Mouse (Mus musculus) CD4-positive, CD25-positive, alpha-beta regulatory T cell, adult 4 months (primary cell): Measurements from ENCODE around the gene Itpr1. TPM values are rescaled to one million over a fixed set of nuclear protein-coding genes. Genes with fewer than 3 reads are reported as not detected.

Experiments used
- ATAC-seq: one replicate; pipeline ENCODE4 v1.8.0; 2017
- polyA plus RNA-seq, 2 experiments: library from polyadenylated mRNA; unstranded; fragments of 100-300 nt; shearing (Covaris generic); gene quantifications; one replicate each; pipeline ENCODE4 v1.2.1; 2017

Gene Itpr1
- polyA plus RNA-seq, 2 experiments from 2014 or later, result 15.1 to 24.4 TPM

- ATAC-seq, result no peak
These were observed 195.8 kb downstream of the Itpr1 start for GRCm38 (mm10) chr6:108408726-108409125.

GRCm38 (mm10) chr6:108410771-108411170 lies 197.9 kb downstream of the Itpr1 start:
- no peak for ATAC-seq

DNA sequence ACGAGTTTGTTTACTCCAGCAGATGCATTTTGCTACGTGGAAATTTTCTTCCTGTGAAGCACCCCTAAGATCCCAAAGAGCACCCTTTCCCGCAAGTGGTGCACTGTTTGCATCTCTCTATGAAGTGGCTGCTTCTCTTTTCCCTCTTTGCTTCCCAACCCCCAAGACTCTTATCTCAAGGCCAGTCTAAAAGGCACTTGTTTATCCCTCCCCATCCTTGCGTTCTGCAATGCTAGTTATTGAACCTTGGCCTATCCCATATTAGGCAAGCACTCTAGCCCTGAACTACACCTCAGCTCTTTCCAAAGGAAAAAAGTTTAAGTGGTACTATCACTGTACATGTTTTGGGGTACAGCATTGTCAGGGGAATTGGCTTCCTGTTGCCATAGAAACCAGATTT lies 198.3 kb downstream of the Itpr1 start:
- ATAC-seq, result no peak

DNA sequence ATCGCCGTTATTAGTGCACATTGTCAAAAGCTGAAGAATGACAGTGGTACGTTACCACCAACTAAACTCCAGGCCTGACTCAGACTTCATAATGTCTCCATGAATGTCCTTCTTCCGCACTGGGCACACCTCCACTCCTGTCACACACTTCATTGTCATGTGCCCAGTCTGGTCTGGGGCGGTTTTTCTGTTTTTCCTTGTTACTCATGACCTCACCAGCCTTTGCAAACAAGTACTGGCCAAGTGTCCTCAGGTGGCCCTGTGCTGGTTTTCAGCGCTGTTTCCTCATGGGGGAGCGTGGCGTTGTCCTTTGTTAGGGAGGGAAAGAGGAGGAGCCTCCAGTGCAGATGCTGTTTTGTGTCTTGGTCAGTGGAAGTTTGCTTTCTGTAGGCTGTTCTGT lies 200.1 kb downstream of the Itpr1 start:
- ATAC-seq, result no peak

DNA sequence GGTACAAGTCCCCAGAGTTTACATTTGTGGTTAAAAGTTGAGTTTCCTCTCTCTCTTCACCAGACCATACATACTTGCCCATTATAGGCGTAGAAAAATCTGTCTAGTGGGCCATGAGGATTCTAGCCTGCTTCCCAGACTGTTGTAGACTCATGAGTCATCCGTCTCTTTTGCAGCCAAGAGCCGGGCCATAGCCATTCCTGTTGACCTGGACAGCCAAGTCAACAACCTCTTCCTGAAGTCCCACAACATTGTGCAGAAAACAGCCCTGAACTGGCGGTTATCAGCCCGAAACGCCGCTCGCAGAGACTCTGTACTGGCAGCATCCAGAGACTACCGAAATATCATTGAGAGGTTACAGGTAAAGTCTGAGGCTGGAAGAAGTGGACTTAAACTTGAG lies 200.7 kb downstream of the Itpr1 start:
- ATAC-seq, result no peak

DNA sequence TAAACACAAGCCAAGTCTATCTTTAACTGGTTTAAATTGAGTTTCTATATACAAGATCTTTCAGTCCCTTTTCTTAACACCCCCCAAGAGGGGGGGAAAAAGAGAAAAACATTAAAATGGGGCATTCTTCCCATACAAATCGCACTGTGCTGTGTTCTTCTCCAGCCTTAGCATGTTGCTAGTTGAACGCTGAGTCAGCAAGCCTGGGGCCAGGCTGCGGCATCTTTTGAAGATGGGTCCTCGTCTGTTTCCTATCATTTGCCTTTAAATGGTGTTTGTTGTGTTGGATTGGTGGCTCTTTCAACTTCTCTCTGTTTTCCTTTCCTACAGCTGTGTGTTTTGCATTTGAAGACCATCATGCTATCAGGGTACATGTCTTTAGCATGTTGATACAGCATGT lies 203.0 kb downstream of the Itpr1 start:
- ATAC-seq, result no peak

- peak; percentile 90 for ATAC-seq
These were observed 204.6 kb downstream of the Itpr1 start for GRCm38 (mm10) chr6:108417508-108417907.

DNA sequence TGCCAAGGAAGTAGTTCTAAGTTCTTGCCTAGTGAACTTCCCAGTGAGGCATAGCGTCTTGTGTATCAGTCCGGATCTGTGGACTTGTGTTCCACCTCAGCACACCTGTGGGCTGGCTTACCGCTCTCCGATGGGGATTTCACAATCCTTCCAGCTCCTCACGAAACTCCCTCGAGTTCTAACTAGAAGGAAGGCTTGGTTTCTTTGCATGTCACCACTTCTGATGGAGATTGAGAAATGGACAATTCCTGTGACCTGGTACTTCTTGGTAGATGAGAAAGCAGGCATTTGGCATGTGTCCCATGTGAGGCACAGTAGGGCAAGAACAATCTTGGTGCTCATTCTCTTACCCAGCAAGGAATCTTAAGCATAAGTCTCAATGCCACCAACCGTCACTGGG lies 205.3 kb downstream of the Itpr1 start:
- no peak for ATAC-seq

DNA sequence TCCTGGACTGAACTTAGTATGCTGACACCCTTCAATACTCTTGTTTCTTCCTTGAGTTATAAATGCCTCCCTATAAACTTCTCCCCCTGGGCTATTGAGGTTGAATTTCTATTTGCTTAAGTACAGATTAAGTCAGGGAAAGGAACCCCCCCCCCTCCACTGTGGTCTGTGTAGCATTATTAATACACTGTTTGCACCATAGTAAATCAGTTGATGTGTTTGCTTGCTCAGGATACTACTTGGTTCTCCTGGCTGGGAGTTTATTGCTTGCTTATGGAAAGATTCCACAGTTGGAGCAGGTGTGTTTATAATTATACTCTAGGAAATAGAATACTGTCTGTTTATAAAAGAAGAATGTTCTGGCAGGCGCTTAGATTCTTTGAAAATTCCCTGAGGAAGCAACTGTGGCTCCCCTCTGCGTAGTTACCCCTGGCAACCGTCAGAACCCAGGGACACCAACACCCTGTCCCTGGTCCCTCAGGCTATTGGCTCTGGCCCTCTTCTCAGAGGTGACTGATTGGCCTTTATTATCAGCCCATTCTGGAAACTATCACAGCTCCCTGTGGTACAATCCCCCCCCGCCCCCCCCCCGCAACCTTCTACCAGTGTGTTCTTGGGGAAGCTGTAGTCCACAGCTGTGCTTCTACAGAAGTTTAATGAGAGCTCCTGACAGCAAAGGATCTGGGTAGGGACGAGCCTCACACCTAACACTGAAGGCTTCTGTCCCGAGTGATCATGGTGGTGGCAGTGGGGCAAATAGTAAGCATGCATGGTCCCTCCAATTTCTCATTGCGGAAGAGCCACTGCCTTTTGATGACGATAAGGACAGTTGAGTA lies 212.1 kb downstream of the Itpr1 start:
- no peak for ATAC-seq

GRCm38 (mm10) chr6:108426789-108427188 lies 213.9 kb downstream of the Itpr1 start:
- peak; percentile 94 for ATAC-seq

DNA sequence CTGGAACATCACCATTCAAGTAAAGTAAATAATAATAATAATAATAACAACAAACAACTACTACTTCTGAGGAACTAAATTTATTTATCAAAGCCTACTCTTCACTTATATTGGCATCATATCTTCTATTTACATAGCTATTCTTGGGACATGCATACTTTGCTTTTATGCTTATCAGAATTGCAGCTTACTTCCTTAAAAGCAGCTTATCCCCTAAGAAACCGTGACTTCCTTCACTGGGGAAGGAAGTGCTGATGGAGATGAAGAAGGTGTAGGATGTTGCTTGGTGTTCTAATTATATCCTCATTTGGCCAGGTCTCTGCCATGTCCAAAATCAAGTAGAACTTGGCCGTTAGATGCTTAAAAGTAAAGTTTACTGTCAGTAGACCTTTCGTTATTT lies 215.5 kb downstream of the Itpr1 start:
- ATAC-seq, result no peak

DNA sequence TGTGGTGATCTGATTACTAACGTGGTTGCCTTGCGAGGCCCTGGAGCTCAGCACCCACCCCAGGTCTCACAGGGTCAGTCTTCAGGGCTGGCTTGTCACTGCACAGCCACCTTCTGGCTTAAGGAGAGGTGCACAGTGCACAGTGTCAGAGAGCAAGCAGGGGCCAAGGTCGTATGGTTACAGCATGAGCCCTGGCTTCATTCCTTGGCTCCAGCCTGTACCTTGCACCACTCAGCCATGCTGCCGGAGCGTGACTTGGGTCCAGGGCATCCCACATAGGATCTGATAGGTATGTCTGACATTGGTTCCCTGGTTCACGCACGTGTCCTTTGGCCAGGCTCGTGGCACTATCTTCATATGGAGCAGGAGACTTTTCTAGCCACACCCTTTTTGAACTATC lies 217.1 kb downstream of the Itpr1 start:
- no peak for ATAC-seq

DNA sequence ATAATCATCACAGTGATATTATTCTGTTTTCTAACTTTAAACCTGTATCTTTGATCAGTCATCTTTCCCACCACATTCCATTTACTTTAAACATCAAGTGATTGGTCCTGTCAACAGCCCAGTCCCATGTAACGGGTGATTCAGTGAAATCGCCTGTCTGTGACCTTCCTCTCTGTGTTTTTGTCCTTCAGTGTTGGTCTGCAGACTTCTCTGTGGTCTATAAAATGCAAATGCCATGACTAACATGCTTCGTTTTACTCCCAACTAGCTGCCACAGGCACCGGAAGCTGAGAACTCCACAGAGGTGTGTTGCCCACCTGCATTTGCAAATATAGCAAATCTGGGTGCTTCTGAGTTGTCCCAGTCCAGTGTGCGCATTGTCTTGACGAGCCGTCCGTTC lies 218.3 kb downstream of the Itpr1 start:
- no peak for ATAC-seq

GRCm38 (mm10) chr6:108432836-108433235 lies 219.9 kb downstream of the Itpr1 start:
- ATAC-seq, result no peak

- no peak for ATAC-seq
These were observed 221.9 kb downstream of the Itpr1 start for GRCm38 (mm10) chr6:108434816-108435215.

DNA sequence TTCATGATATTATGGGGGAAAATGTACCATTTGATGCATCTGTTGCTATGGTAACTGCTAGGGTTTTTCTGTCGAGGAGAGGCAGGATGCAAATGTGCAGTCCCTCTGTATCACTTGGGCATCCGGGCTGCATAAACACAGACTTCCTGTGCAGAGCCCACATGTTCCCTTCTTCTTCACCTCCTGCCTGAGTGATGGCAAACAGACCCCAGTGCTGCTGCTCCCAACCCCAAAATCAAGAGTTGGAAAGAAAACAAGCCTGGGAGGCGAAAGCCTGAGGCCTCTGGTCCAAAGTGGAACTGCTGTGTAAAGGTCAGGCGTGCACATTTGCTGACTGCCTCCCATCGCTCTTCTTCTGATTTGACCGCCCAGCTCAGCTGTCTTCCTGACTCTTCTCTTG lies 222.6 kb downstream of the Itpr1 start:
- peak; percentile 96 for ATAC-seq

GRCm38 (mm10) chr6:108436608-108437007 lies 223.7 kb downstream of the Itpr1 start:
- ATAC-seq, result no peak

DNA sequence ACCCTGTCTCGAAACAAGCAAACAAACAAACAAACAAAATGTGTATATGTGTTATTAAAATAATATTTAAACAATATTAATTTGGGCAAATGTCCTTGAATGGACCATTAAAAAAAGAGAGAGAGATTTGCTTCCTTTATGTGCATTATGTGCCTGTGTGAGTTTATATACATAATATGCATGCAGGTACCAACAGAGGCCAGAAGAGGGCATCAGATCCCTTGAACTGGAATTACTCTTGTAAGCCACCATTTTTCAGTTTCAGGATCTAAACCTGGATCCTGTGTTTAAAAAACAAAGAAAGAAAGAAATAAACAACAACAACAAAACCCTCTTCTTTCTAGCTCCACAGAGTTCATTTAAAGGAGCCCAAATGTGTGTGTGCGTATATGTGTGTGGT lies 228.4 kb downstream of the Itpr1 start:
- ATAC-seq, result no peak

DNA sequence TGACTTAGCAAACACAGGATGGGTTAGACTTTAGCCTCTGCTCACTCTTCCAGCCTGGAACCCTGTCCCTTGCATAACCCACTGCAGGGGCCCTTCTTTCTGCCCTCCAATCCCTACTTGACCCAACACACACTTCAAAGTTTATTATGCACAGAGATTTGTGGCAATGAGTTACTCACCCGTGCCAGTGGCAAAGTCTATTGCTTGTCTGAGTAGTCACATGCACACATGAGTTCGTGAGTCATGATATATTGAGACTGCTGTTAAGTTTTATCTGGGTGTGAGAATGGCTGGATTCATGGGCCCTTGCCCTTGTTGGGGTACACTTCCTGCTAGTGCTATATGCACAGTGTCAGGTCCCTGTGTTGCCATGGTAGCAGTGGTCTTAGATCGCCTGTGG lies 229.4 kb downstream of the Itpr1 start:
- no peak for ATAC-seq

DNA sequence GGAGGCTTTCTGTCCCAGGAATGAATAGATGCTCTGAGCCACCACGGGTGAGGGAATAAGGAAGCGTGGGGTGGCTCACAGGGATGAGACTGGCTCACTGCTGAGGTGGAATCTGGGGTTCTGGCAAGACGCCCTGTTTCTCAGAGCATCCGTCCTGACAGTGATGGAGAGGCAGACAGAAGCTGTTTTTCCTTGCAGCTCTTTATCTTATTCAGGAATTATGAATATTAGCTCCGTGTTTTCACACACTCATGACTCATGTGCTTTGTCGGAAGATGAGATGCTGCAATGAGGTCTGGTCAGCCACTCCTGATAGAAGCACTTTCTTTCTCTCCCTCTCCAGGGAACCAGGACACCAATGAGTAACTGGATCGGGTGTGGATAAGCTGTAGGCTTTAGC lies 231.5 kb downstream of the Itpr1 start:
- no peak for ATAC-seq

DNA sequence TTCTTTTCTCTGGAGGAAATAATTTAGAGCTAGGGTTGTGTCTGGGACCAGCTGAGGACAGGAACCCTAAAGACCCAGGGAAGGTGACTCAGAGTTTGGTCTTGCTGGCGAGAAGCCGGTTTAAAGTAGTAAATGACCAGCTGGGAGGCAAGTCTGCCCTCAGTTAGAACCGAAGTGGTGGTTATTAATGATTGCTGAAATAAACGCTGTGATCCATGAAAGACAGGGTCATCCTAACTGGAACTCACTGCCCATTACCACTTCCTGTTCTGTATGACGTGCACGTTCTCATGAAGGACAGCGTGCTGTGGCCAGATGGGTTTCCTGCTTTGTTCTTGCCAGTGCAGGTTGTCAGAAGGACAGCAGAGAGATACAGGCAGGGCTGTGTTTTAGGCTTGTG lies 232.1 kb downstream of the Itpr1 start:
- ATAC-seq, result no peak

DNA sequence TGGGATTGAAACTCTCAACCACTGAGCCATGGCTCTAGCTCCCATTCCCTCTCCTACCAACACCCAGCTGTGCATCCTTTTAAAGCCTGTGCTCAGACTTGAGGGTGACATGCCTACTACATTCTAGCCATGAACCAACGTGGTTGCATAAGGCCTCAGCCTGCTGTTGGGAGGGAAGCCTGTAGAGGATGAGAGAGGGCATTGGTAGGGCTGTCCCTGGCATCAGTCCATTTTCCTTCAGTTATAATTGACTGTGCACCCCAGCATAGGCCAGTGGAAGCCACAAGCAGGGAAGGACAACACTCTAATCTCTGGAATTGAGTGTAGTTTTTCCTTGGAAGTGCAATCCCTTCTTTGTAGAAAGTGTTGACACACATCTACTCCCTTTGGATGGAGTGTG lies 233.9 kb downstream of the Itpr1 start:
- ATAC-seq, result no peak

DNA sequence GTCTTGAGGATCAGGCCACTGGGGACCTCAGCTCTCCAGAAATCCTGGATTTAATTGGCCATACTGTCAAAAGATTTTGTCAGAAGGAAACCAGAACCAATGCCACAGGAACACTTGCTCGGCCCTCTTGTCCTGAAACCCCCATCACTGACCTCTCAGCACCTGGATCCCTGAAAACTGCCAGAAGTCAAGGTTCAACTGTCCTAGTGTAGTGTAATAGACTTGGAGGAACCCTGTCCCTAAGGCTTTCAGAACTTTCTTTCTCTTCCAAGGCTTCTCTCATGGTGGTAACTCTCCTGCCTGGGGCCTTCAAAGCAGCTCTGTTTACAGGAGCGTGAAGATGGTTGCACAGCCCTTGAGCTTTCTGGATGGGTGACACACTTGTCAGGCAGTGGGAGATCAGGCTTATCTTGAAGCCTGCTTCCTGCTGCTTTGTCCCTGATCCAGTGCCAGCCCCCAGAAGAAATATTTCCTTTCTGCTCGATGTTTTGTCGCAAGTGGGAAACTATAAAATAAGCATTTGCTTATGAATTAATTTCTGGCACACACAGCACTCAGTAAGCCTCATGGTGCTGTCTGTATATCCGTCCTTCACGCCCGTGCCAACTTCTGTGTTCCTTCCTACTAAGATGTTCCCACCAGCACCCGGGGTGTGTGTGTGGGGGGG lies 234.4 kb downstream of the Itpr1 start:
- ATAC-seq, result no peak

DNA sequence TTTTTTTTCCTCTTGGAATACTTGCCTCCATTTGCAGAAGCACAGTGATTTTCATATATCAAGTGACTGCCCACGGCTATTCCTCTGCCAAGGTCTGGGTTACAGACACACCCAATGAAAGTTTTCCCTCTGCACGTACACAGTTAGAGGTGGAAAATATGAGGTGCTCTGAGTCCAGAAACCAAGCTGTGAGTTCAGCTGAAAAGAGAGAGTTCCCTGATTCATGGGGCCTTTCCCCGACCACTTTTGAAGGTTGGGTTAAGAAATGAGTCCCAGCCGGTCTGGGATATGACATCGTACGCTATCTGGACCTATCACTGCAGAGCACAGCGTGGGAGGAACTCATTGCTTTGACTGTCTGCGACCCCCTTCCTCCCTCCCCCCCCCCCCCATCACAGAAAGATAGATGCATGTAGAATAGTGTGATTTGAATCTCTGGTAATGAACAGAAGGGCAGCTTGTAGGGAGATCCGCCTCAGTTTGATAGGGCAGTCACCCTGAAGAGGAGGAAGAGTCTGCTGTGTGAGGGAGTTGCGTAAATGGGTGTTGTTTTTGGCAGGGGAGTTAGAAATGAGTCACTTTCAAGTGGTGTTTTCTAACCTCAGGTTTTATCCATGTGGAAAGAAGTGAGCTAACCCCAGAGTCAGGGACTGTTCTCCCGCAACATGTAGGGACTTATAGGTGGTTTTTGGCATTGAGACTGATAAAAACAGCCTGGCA lies 235.3 kb downstream of the Itpr1 start:
- ATAC-seq, result peak; percentile 74
